Mouse (Mus musculus): ENCODE results near the gene Shank2. TPM values are rescaled to one million over a fixed set of nuclear protein-coding genes. Genes with fewer than 3 reads are reported as not detected.

Shank2 gene
- total and polyA plus RNA-seq, 3 experiments = not detected

GRCm38 (mm10) chr7:144254674-144255246 lies 253.0 kb downstream of the Shank2 start:
- no peak overlapping the region for H3K27ac ChIP-seq (ENCODE audit: insufficient read depth, low read depth)
- no peaks in the 10 kb centered on the region for H3K4me1 ChIP-seq (ENCODE audit: control insufficient read depth in 1 of 2, insufficient read depth in 2 of 2)
- no peak overlapping the region for H3K4me2 ChIP-seq (ENCODE audit: insufficient read depth, low read depth, poor library complexity, severe bottlenecking)
- dilution Hi-C loops (cut with MboI; ENCODE audit: extremely low pct_ligation_motif_present, extremely low pct_unique_long_range_greater_than_20kb, low sequenced_read_pairs) (no loop called here), in situ Hi-C loops (cut with MboI; ENCODE audit: low pct_ligation_motif_present, low pct_unique_long_range_greater_than_20kb, low sequenced_read_pairs) (no loop called here)
- no peaks in the 10 kb centered on the region for H3K79me2 ChIP-seq (replicated peaks; ENCODE audit: control insufficient read depth, extremely low read depth, insufficient read depth, poor library complexity, severe bottlenecking)
- no peak for DNase-seq (ENCODE audit: extremely low read depth)
- H3K36me3 ChIP-seq (replicated peaks in 1 of 2; ENCODE audit: control insufficient read depth in 1 of 2, insufficient read depth in 1 of 2, low read length in 1 of 2) = no peaks in the 10 kb centered on the region
- H3K9me3 ChIP-seq (replicated peaks; ENCODE audit: low read length) = no peaks in the 10 kb centered on the region
- H3K27me3 ChIP-seq (replicated peaks) = peaks cover 74% of the 10 kb centered on the region
- no peak overlapping the region for H3K4me3 ChIP-seq (replicated peaks in 1 of 3; ENCODE audit: low read depth in 2 of 3, low read length in 2 of 3, poor library complexity in 1 of 3)
- H3K9ac ChIP-seq (ENCODE audit: insufficient read depth, low read depth) = no peak overlapping the region
- TF ChIP-seq RCOR1 (conservative IDR thresholded peaks at IDR 0.05; ENCODE audit: low read depth, low read length) (no peak), ZC3H11A (IDR thresholded peaks at IDR 0.05; ENCODE audit: low read depth, low read length) (no peak), RAD21 (IDR thresholded peaks at IDR 0.05; ENCODE audit: low read depth, low read length) (no peak), MAZ (IDR thresholded peaks at IDR 0.05; ENCODE audit: low read depth, low read length) (no peak), CHD2 (IDR thresholded peaks at IDR 0.05; ENCODE audit: low read length) (no peak), CHD1 (IDR thresholded peaks at IDR 0.05; ENCODE audit: low read depth, low read length) (no peak), MYC (IDR thresholded peaks at IDR 0.05; ENCODE audit: low read depth, low read length) (no peak), ZKSCAN1 (IDR thresholded peaks at IDR 0.05; ENCODE audit: borderline replicate concordance, low read depth, low read length) (no peak), UBTF (IDR thresholded peaks at IDR 0.05; ENCODE audit: low read depth, low read length) (no peak), ZMIZ1 (IDR thresholded peaks at IDR 0.05; ENCODE audit: low read depth, low read length) (no peak), IRF4 (IDR thresholded peaks at IDR 0.05; ENCODE audit: low read depth, low read length) (no peak)

GRCm38 (mm10) chr7:144257821-144258220 lies 256.1 kb downstream of the Shank2 start:
- H3K36me3 ChIP-seq (replicated peaks in 1 of 2; ENCODE audit: control insufficient read depth in 1 of 2, insufficient read depth in 1 of 2, low read length in 1 of 2) = no peaks in the 10 kb centered on the region
- no peak for DNase-seq (ENCODE audit: extremely low read depth)
- no peak overlapping the region for H3K4me2 ChIP-seq (ENCODE audit: insufficient read depth, low read depth, poor library complexity, severe bottlenecking)
- H3K27ac ChIP-seq (ENCODE audit: insufficient read depth, low read depth) = no peak overlapping the region
- dilution Hi-C loops (cut with MboI; ENCODE audit: extremely low pct_ligation_motif_present, extremely low pct_unique_long_range_greater_than_20kb, low sequenced_read_pairs) (no loop called here), in situ Hi-C loops (cut with MboI; ENCODE audit: low pct_ligation_motif_present, low pct_unique_long_range_greater_than_20kb, low sequenced_read_pairs) (no loop called here)
- TF ChIP-seq MAX (IDR thresholded peaks at IDR 0.05; ENCODE audit: low read length) (no peak), SMC3 (IDR thresholded peaks at IDR 0.05; ENCODE audit: low read depth, low read length) (no peak), MXI1 (IDR thresholded peaks at IDR 0.05; ENCODE audit: low read depth, low read length) (no peak), KAT2A (IDR thresholded peaks at IDR 0.05; ENCODE audit: insufficient replicate concordance, low read length) (no peak), MAFK (IDR thresholded peaks at IDR 0.05; ENCODE audit: insufficient replicate concordance, low read length) (no peak), ZNF384 (IDR thresholded peaks at IDR 0.05; ENCODE audit: low read depth, low read length) (no peak), EP300 (IDR thresholded peaks at IDR 0.05; ENCODE audit: low read length) (no peak), RCOR1 (conservative IDR thresholded peaks at IDR 0.05; ENCODE audit: low read depth, low read length) (no peak), MEF2A (IDR thresholded peaks at IDR 0.05; ENCODE audit: borderline replicate concordance, low read depth, low read length) (no peak), NELFE (IDR thresholded peaks at IDR 0.05; ENCODE audit: low read depth, low read length) (no peak), CHD1 (IDR thresholded peaks at IDR 0.05; ENCODE audit: low read depth, low read length) (no peak), RAD21 (IDR thresholded peaks at IDR 0.05; ENCODE audit: low read depth, low read length) (no peak), CHD2 (IDR thresholded peaks at IDR 0.05; ENCODE audit: low read length) (no peak)
- H3K27me3 ChIP-seq (replicated peaks) = peaks cover 79% of the 10 kb centered on the region
- no peaks in the 10 kb centered on the region for H3K4me1 ChIP-seq (ENCODE audit: control insufficient read depth in 1 of 2, insufficient read depth in 2 of 2)
- H3K9me3 ChIP-seq (replicated peaks; ENCODE audit: low read length) = no peaks in the 10 kb centered on the region
- H3K9ac ChIP-seq (ENCODE audit: insufficient read depth, low read depth) = no peak overlapping the region
- H3K4me3 ChIP-seq (replicated peaks in 1 of 3; ENCODE audit: low read depth in 2 of 3, low read length in 2 of 3, poor library complexity in 1 of 3) = no peak overlapping the region
- H3K79me2 ChIP-seq (replicated peaks; ENCODE audit: control insufficient read depth, extremely low read depth, insufficient read depth, poor library complexity, severe bottlenecking) = no peaks in the 10 kb centered on the region
